Mouse (Mus musculus): Measurements from ENCODE around the gene Cort. TPM values are rescaled to one million over a fixed set of nuclear protein-coding genes. Genes with fewer than 3 reads are reported as not detected.
A peak's percentile ranks its signal among the peaks of the same experiment; 100 is the strongest.
"Not testable (repeated sequence)": the region's sequence is repeated elsewhere in the genome, so short reads cannot be mapped to it uniquely, and the experiment has no call there.

Cort gene
- polyA plus RNA-seq, 1 experiment from 2014 or later: 0.86 TPM

- ATAC-seq (ENCODE audit: low read depth): no peak
- H3K27me3 ChIP-seq (ENCODE audit: control insufficient read depth, insufficient read depth, low read length): no peaks in the 10 kb centered on the region
- H3K9me3 ChIP-seq (ENCODE audit: control insufficient read depth, low read length): no peaks in the 10 kb centered on the region
- H3K36me3 ChIP-seq (ENCODE audit: control insufficient read depth, insufficient read depth, low read length): peaks cover 5% of the 10 kb centered on the region; the same call in 1 of the 2 replicates
- H3K4me2 ChIP-seq (ENCODE audit: low read depth, low read length): no peak overlapping the region
- H3K4me3 ChIP-seq (ENCODE audit: low read depth, low read length): no peak overlapping the region
- H3K27ac ChIP-seq (ENCODE audit: low read depth, low read length): no peak overlapping the region
- no peaks in the 10 kb centered on the region for H3K4me1 ChIP-seq (ENCODE audit: control insufficient read depth, insufficient read depth, low read length)
- H3K9ac ChIP-seq (replicated peaks; ENCODE audit: low read depth, low read length): no peak overlapping the region
- 74% methylated on average over 5 of the region's 5 CpGs for WGBS
Observed at GRCm38 (mm10) chr4:149123432-149123831, 3.1 kb downstream of the Cort start.

DNA sequence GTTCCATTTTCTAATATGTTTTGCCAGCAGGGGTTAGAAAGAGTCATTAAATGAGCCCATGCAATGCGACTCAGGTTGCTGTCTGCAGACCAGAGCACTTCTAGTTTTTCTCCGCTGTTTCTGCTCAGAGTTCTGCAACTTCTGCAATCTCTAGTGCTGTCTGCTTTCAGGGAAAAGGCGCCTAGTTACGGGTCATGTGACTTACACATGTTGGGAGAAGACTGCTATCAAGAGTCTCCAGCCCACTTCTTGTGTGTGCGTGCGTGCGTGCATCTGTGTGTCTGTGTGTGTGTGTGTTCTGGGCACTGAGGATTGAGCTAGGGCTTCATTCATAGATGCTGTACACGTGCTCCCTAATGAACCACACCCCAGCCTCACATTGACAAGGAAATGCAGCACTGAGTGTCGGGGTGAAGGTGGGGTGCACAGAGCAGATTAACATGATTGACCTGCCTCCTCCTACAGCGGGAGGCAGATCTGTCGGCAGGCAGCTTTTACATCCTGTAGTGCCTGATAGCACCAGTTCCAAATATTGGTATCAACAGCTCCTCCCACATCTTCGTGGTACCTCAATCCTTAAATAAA, 6.5 kb downstream of the Cort start:
- WGBS: 88% methylated on average over 12 of the region's 12 CpGs
- not testable (repeated sequence) for H3K27me3 ChIP-seq (ENCODE audit: control insufficient read depth, insufficient read depth, low read length); H3K9me3 ChIP-seq (ENCODE audit: control insufficient read depth, low read length); H3K9ac ChIP-seq (replicated peaks; ENCODE audit: low read depth, low read length); H3K4me2 ChIP-seq (ENCODE audit: low read depth, low read length); H3K4me1 ChIP-seq (ENCODE audit: control insufficient read depth, insufficient read depth, low read length); ATAC-seq (ENCODE audit: low read depth); H3K27ac ChIP-seq (ENCODE audit: low read depth, low read length); H3K4me3 ChIP-seq (ENCODE audit: low read depth, low read length)
- H3K36me3 ChIP-seq (ENCODE audit: control insufficient read depth, insufficient read depth, low read length): peaks cover 15% of the 10 kb centered on the region

- Histone ChIP-seq H3K27ac (ENCODE audit: low read depth, low read length) (no peak within 1 kb of the TSS), H3K27me3 (ENCODE audit: control insufficient read depth, insufficient read depth, low read length) (no peaks in the 10 kb centered on the region), H3K9ac (replicated peaks; ENCODE audit: low read depth, low read length) (peak within 1 kb of the TSS; percentile 84), H3K9me3 (ENCODE audit: control insufficient read depth, low read length) (no peaks in the 10 kb centered on the region), H3K4me2 (ENCODE audit: low read depth, low read length) (peak within 1 kb of the TSS; percentile 71), H3K4me3 (ENCODE audit: low read depth, low read length) (peak within 1 kb of the TSS; percentile 74), H3K36me3 (ENCODE audit: control insufficient read depth, insufficient read depth, low read length) (peaks cover 8% of the 10 kb centered on the region; the same call in 1 of the 2 replicates), H3K4me1 (ENCODE audit: control insufficient read depth, insufficient read depth, low read length) (peaks cover 5% of the 10 kb centered on the region)
- under 1% methylated on average over 35 of the region's 35 CpGs for WGBS
- peak; percentile 92 for ATAC-seq (ENCODE audit: low read depth)
Observed at GRCm38 (mm10) chr4:149103875-149104561, 22.5 kb downstream of the Cort start, which contains the start of gene Dffa. Dffa (plus strand) TSS chr4:149104146.

DNA sequence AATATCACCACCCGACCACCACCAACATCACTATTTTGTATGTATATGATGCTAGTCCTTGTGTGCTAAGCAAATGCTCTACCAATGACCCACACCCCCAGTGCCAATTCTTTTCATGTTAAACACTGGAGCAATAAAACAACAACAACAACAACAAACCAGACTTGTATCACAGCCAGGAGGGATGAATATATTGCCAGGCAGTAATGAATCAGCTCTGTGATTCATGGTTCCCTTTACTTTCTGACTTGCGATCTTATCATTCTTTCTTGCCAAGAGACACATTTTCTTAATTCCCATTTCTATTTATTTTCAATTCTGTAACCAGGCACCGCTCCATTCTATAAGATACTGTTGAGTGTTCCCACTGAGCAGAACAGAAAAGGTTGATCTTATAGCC, 25.1 kb downstream of the Cort start:
- H3K36me3 ChIP-seq (ENCODE audit: control insufficient read depth, insufficient read depth, low read length): no peaks in the 10 kb centered on the region
- H3K4me2 ChIP-seq (ENCODE audit: low read depth, low read length): no peak overlapping the region
- H3K4me1 ChIP-seq (ENCODE audit: control insufficient read depth, insufficient read depth, low read length): peaks cover 14% of the 10 kb centered on the region
- ATAC-seq (ENCODE audit: low read depth): no peak
- no peak overlapping the region for H3K27ac ChIP-seq (ENCODE audit: low read depth, low read length)
- H3K27me3 ChIP-seq (ENCODE audit: control insufficient read depth, insufficient read depth, low read length): no peaks in the 10 kb centered on the region
- H3K4me3 ChIP-seq (ENCODE audit: low read depth, low read length): no peak overlapping the region
- H3K9ac ChIP-seq (replicated peaks; ENCODE audit: low read depth, low read length): no peak overlapping the region
- no peaks in the 10 kb centered on the region for H3K9me3 ChIP-seq (ENCODE audit: control insufficient read depth, low read length)
- WGBS: 90% methylated on average over 3 of the region's 3 CpGs

- WGBS: 90% methylated on average over 12 of the region's 12 CpGs
- H3K27me3 ChIP-seq (ENCODE audit: control insufficient read depth, insufficient read depth, low read length); H3K4me2 ChIP-seq (ENCODE audit: low read depth, low read length); ATAC-seq (ENCODE audit: low read depth); H3K27ac ChIP-seq (ENCODE audit: low read depth, low read length); H3K9ac ChIP-seq (replicated peaks; ENCODE audit: low read depth, low read length); H3K9me3 ChIP-seq (ENCODE audit: control insufficient read depth, low read length); H3K4me3 ChIP-seq (ENCODE audit: low read depth, low read length); H3K36me3 ChIP-seq (ENCODE audit: control insufficient read depth, insufficient read depth, low read length): not testable (repeated sequence)
- H3K4me1 ChIP-seq (ENCODE audit: control insufficient read depth, insufficient read depth, low read length): peaks cover 14% of the 10 kb centered on the region
Observed at GRCm38 (mm10) chr4:149100449-149100848, 26.1 kb downstream of the Cort start.

DNA sequence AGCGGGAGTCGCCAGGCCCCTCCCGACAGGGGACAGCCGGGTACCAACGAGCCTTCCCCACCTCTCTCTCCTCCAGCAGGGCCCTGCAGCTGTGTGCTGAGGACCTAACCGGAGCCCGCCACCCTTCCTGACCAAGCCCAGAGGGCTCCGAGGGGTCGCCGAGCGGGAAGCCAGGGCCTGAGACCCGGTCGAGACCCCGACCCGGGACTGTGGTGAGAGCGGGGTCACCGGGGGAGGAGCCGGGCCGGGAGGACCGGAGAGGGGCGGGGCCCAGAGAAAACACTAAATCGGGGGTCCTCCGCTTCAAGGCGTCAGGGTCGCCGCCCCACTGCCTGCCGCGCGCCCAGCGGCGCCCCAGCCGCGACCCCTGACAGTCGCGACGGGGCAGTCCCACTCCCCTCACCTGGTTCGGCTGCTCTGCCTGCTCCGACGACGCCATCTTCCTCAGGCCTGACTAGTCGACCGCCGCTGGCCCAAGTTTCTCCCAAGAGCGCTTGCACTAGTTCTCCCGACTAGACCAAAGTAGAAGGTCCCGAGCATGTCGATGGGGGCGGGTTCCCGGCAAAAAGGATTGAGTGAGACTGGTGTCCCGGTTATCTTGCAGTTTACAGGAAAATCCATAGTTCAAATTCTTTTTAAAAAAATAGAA, 27.1 kb downstream of the Cort start, which contains the start of gene Pex14:
Gene Pex14 (minus strand): TSS at position 508 of the 649 bp plus-strand sequence.
- no peak within 1 kb of the TSS for H3K27ac ChIP-seq (ENCODE audit: low read depth, low read length)
- H3K27me3 ChIP-seq (ENCODE audit: control insufficient read depth, insufficient read depth, low read length): no peaks in the 10 kb centered on the region
- peak within 1 kb of the TSS; percentile 98 for H3K4me3 ChIP-seq (ENCODE audit: low read depth, low read length)
- H3K9ac ChIP-seq (replicated peaks; ENCODE audit: low read depth, low read length): peak within 1 kb of the TSS; percentile 82
- H3K9me3 ChIP-seq (ENCODE audit: control insufficient read depth, low read length): no peaks in the 10 kb centered on the region
- H3K4me1 ChIP-seq (ENCODE audit: control insufficient read depth, insufficient read depth, low read length): peaks cover 10% of the 10 kb centered on the region
- peak; percentile 63 for ATAC-seq (ENCODE audit: low read depth)
- H3K4me2 ChIP-seq (ENCODE audit: low read depth, low read length): peak within 1 kb of the TSS; percentile 94
- no peaks in the 10 kb centered on the region for H3K36me3 ChIP-seq (ENCODE audit: control insufficient read depth, insufficient read depth, low read length)
- under 1% methylated on average over 41 of the region's 50 CpGs for WGBS

DNA sequence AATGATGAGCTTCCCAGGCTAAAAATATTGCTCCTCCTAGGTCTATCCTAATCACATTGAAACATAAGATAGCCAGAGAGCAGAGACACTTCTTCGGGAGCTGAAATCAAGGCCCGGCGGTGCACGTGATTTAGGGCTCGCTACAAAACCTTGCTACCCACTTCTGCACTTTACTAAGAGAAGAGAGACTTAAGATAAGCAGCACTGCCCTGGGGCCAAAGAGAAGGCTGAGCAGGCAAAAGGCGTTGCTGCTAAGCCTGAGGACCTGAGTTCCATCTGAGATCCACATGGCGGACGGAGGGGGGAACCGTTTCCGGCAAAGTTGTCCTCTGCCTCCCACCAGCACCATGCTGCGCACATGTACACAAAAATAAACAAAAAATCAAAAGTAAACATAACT, 28.0 kb downstream of the Cort start:
- Histone ChIP-seq H3K9me3 (ENCODE audit: control insufficient read depth, low read length) (no peaks in the 10 kb centered on the region), H3K36me3 (ENCODE audit: control insufficient read depth, insufficient read depth, low read length) (no peaks in the 10 kb centered on the region), H3K4me3 (ENCODE audit: low read depth, low read length) (peak overlapping the region; percentile 98), H3K4me2 (ENCODE audit: low read depth, low read length) (peak overlapping the region; percentile 94), H3K27ac (ENCODE audit: low read depth, low read length) (no peak overlapping the region), H3K9ac (replicated peaks; ENCODE audit: low read depth, low read length) (peak overlapping the region; percentile 82), H3K4me1 (ENCODE audit: control insufficient read depth, insufficient read depth, low read length) (peaks cover 9% of the 10 kb centered on the region), H3K27me3 (ENCODE audit: control insufficient read depth, insufficient read depth, low read length) (no peaks in the 10 kb centered on the region)
- WGBS: 28% methylated on average over 11 of the region's 11 CpGs
- no peak for ATAC-seq (ENCODE audit: low read depth)

- no peak overlapping the region for H3K9ac ChIP-seq (replicated peaks; ENCODE audit: low read depth, low read length)
- H3K27me3 ChIP-seq (ENCODE audit: control insufficient read depth, insufficient read depth, low read length): no peaks in the 10 kb centered on the region
- H3K9me3 ChIP-seq (ENCODE audit: control insufficient read depth, low read length): no peaks in the 10 kb centered on the region
- H3K27ac ChIP-seq (ENCODE audit: low read depth, low read length): no peak overlapping the region
- 92% methylated on average over 3 of the region's 3 CpGs for WGBS
- peaks cover 9% of the 10 kb centered on the region for H3K4me1 ChIP-seq (ENCODE audit: control insufficient read depth, insufficient read depth, low read length)
- H3K36me3 ChIP-seq (ENCODE audit: control insufficient read depth, insufficient read depth, low read length): no peaks in the 10 kb centered on the region
- H3K4me3 ChIP-seq (ENCODE audit: low read depth, low read length): peak overlapping the region; percentile 98; the same call in 1 of the 2 replicates
- H3K4me2 ChIP-seq (ENCODE audit: low read depth, low read length): 0 out of 2 replicates have a peak overlapping the region, but pooled peaks have one; percentile 94
- ATAC-seq (ENCODE audit: low read depth): no peak
Observed at GRCm38 (mm10) chr4:149097956-149098355, 28.6 kb downstream of the Cort start.

DNA sequence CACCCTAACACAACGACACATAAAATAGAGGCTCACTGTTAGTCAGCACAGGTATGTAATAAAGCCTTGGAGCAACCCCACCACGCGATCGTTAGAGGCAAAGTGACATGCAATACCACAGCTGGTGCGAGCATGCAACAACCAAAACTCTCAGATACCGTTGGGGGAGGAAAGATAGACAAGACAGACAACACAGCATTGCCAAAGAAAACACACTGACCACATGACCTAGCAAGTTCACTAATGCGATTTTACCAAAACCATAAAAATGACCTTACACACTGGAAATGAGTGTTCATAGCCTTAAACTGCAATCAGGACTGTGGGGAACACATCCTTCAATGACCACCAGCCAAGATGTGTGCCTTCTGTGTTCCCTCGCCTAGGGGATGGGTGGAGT, 35.2 kb downstream of the Cort start:
- ATAC-seq (ENCODE audit: low read depth): no peak
- Histone ChIP-seq H3K27me3 (ENCODE audit: control insufficient read depth, insufficient read depth, low read length) (no peaks in the 10 kb centered on the region), H3K4me2 (ENCODE audit: low read depth, low read length) (no peak overlapping the region), H3K36me3 (ENCODE audit: control insufficient read depth, insufficient read depth, low read length) (no peaks in the 10 kb centered on the region), H3K4me3 (ENCODE audit: low read depth, low read length) (no peak overlapping the region), H3K27ac (ENCODE audit: low read depth, low read length) (no peak overlapping the region), H3K4me1 (ENCODE audit: control insufficient read depth, insufficient read depth, low read length) (no peaks in the 10 kb centered on the region), H3K9me3 (ENCODE audit: control insufficient read depth, low read length) (no peaks in the 10 kb centered on the region), H3K9ac (replicated peaks; ENCODE audit: low read depth, low read length) (no peak overlapping the region)
- 84% methylated on average over 8 of the region's 8 CpGs for WGBS
